Mouse (Mus musculus): ENCODE measurements around the gene Gm45062. TPM values are rescaled to one million over a fixed set of nuclear protein-coding genes. Genes with fewer than 3 reads are reported as not detected.

Gene Gm45062
- total and polyA plus RNA-seq, 3 experiments, result 2.2 to 3.6 TPM; not detected in 1

DNA sequence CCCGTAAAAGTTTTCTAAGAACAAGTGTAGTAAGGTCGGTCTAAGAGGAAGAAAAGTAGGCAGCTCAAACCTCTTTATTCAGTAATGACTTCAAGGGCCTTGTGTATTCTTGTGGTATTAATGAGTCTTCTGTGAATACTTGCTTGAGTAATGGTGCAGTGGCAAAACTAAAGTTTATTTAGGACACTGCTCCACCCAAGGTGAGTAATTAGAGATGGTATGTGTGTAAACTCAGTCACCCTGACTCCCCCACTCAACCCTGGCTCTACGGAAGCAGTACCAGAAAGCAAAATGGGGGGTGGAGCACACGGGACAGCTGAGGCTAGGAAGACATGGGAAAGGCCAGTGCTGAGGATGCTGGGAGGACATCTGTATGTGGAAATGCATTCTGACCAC lies 236.6 kb downstream of the Gm45062 start:
- Histone ChIP-seq H3K27ac (ENCODE audit: control insufficient read depth, low read depth, low read length) (no peak overlapping the region), H3K9me3 (replicated peaks; ENCODE audit: insufficient read depth, low read length) (no peaks in the 10 kb centered on the region), H3K27me3 (ENCODE audit: control insufficient read depth in 1 of 2, insufficient read depth in 2 of 2, low read length in 2 of 2) (no peaks in the 10 kb centered on the region), H3K79me2 (ENCODE audit: control insufficient read depth, insufficient read depth, low read length, poor library complexity) (no peaks in the 10 kb centered on the region), H3K4me1 (ENCODE audit: control insufficient read depth in 1 of 2, insufficient read depth in 2 of 2, low read length in 2 of 2) (peaks cover 7 to 15% of the 10 kb centered on the region in 2 experiments), H3K36me3 (ENCODE audit: control insufficient read depth in 1 of 2, insufficient read depth in 2 of 2, low read length in 2 of 2) (peaks cover 0 to 15% of the 10 kb centered on the region in 2 experiments; a peak in 2 of 4 replicates), H3K9ac (ENCODE audit: control insufficient read depth, low read depth, low read length, poor library complexity, severe bottlenecking) (no peak overlapping the region), H3K4me3 (ENCODE audit: control insufficient read depth in 1 of 2, insufficient read depth in 1 of 2, low read depth in 2 of 2, low read length in 2 of 2) (no peak overlapping the region)
- DNase-seq (ENCODE audit: low read depth, low spot score), result no peak
- TF ChIP-seq MAFK (IDR thresholded peaks at IDR 0.05; ENCODE audit: borderline replicate concordance, low read depth, low read length) (no peak), TAL1 (IDR thresholded peaks at IDR 0.05; ENCODE audit: low read length) (no peak), EP300 (IDR thresholded peaks at IDR 0.05; ENCODE audit: low read depth in 1 of 2, low read length in 2 of 2) (no peak), HCFC1 (IDR thresholded peaks at IDR 0.05; ENCODE audit: low read depth, low read length) (no peak), MAX (IDR thresholded peaks at IDR 0.05; ENCODE audit: low read length) (no peak), SIN3A (IDR thresholded peaks at IDR 0.05; ENCODE audit: low read length) (no peak)

DNA sequence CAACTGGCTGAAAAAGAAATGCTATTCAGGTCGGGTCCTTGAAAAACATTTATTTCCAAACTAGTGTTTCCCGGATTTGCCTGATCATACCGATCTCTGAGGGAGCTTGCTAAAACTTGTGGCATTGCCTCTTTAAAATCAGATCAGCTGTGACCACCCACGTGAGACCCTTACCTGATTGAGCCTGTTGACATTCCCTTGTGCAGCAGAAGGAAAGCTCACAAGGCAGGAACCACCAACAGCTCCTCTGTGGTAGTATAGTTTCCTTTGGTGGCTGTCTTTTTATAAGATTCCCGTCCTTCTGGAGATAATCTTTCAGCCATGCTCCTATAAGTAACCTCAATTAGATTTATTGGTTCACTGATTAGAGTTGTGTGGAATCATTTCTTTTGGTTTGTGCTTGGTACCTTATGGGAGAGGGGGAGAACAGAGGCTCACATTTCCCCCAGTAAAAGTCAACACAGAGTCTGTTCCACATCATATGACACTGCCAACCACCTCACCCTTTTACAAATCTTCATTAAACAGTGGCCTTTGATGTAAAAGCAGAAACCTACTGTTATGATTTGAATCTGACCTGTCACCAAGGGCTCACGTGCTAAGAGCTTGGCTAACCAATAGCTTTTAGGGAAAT lies 238.1 kb downstream of the Gm45062 start:
- DNase-seq (ENCODE audit: low read depth, low spot score), result no peak
- TF ChIP-seq POLR2AphosphoS2 (IDR thresholded peaks at IDR 0.05; ENCODE audit: low read length), result no peak
- no peak for TF ChIP-seq ETS1 (IDR thresholded peaks at IDR 0.05; ENCODE audit: low read depth, low read length)
- no peak for TF ChIP-seq ELF1 (IDR thresholded peaks at IDR 0.05; ENCODE audit: low read depth, low read length)
- no peak for TF ChIP-seq MAFK (IDR thresholded peaks at IDR 0.05; ENCODE audit: borderline replicate concordance, low read depth, low read length)
- TF ChIP-seq JUND (IDR thresholded peaks at IDR 0.05; ENCODE audit: low read depth, low read length), result no peak
- TF ChIP-seq E2F4 (IDR thresholded peaks at IDR 0.05; ENCODE audit: borderline replicate concordance, low read depth, low read length), result no peak
- peaks cover 3 to 5% of the 10 kb centered on the region in 2 experiments for H3K4me1 ChIP-seq (ENCODE audit: control insufficient read depth in 1 of 2, insufficient read depth in 2 of 2, low read length in 2 of 2)
- no peaks in the 10 kb centered on the region for H3K9me3 ChIP-seq (replicated peaks; ENCODE audit: insufficient read depth, low read length)
- H3K4me3 ChIP-seq (ENCODE audit: control insufficient read depth in 1 of 2, insufficient read depth in 1 of 2, low read depth in 2 of 2, low read length in 2 of 2), result no peak overlapping the region
- no peak overlapping the region for H3K9ac ChIP-seq (ENCODE audit: control insufficient read depth, low read depth, low read length, poor library complexity, severe bottlenecking)
- H3K79me2 ChIP-seq (ENCODE audit: control insufficient read depth, insufficient read depth, low read length, poor library complexity), result no peaks in the 10 kb centered on the region
- H3K27me3 ChIP-seq (ENCODE audit: control insufficient read depth in 1 of 2, insufficient read depth in 2 of 2, low read length in 2 of 2), result no peaks in the 10 kb centered on the region
- no peak overlapping the region for H3K27ac ChIP-seq (ENCODE audit: control insufficient read depth, low read depth, low read length)
- peaks cover 0 to 5% of the 10 kb centered on the region in 2 experiments; a peak in 2 of 4 replicates for H3K36me3 ChIP-seq (ENCODE audit: control insufficient read depth in 1 of 2, insufficient read depth in 2 of 2, low read length in 2 of 2)

GRCm38 (mm10) chr6:8497868-8498257 lies 238.6 kb downstream of the Gm45062 start:
- H3K4me3 ChIP-seq (ENCODE audit: control insufficient read depth in 1 of 2, insufficient read depth in 1 of 2, low read depth in 2 of 2, low read length in 2 of 2), result no peak overlapping the region
- H3K4me1 ChIP-seq (ENCODE audit: control insufficient read depth in 1 of 2, insufficient read depth in 2 of 2, low read length in 2 of 2), result peaks cover 0 to 2% of the 10 kb centered on the region in 2 experiments; a peak in 1 of 4 replicates
- TF ChIP-seq USF2 (IDR thresholded peaks at IDR 0.05; ENCODE audit: borderline replicate concordance in 1 of 2, insufficient read depth in 1 of 2, low read depth in 1 of 2, low read length in 2 of 2) (no peak), ZMIZ1 (IDR thresholded peaks at IDR 0.05; ENCODE audit: low read depth, low read length) (no peak), MXI1 (IDR thresholded peaks at IDR 0.05; ENCODE audit: low read depth, low read length) (no peak), TBP (IDR thresholded peaks at IDR 0.05; ENCODE audit: low read depth, low read length) (no peak), POLR2AphosphoS2 (IDR thresholded peaks at IDR 0.05; ENCODE audit: low read length) (no peak), RCOR1 (IDR thresholded peaks at IDR 0.05; ENCODE audit: low read depth, low read length) (no peak), TCF12 (IDR thresholded peaks at IDR 0.05; ENCODE audit: low read depth, low read length) (no peak), MYB (IDR thresholded peaks at IDR 0.05; ENCODE audit: low read depth, low read length) (no peak), USF1 (IDR thresholded peaks at IDR 0.05; ENCODE audit: low read depth, low read length) (no peak), TAL1 (IDR thresholded peaks at IDR 0.05; ENCODE audit: low read length) (no peak), CHD1 (IDR thresholded peaks at IDR 0.05; ENCODE audit: low read depth, low read length) (no peak), MEF2A (IDR thresholded peaks at IDR 0.05; ENCODE audit: extremely low read depth, insufficient replicate concordance, low read depth, low read length, poor library complexity, severe bottlenecking) (no peak), EP300 (IDR thresholded peaks at IDR 0.05; ENCODE audit: low read depth in 1 of 2, low read length in 2 of 2) (no peak), ETS1 (IDR thresholded peaks at IDR 0.05; ENCODE audit: low read depth, low read length) (no peak), ZNF384 (IDR thresholded peaks at IDR 0.05; ENCODE audit: low read depth, low read length) (no peak), ZC3H11A (IDR thresholded peaks at IDR 0.05; ENCODE audit: low read depth, low read length) (no peak), CTCF (IDR thresholded peaks at IDR 0.05 in 2 of 3, conservative IDR thresholded peaks at IDR 0.05 in 1 of 3; ENCODE audit: control insufficient read depth in 1 of 3, insufficient read depth in 1 of 3, low read depth in 2 of 3, low read length in 3 of 3, poor library complexity in 1 of 3, severe bottlenecking in 1 of 3) (no peak), KAT2A (conservative IDR thresholded peaks at IDR 0.05; ENCODE audit: low read depth, low read length) (no peak)

More at GRCm38 (mm10) chr6:8497868-8498257, 238.6 kb downstream of the Gm45062 start:
- Histone ChIP-seq H3K79me2 (ENCODE audit: control insufficient read depth, insufficient read depth, low read length, poor library complexity) (no peaks in the 10 kb centered on the region), H3K27ac (ENCODE audit: control insufficient read depth, low read depth, low read length) (no peak overlapping the region), H3K36me3 (ENCODE audit: control insufficient read depth in 1 of 2, insufficient read depth in 2 of 2, low read length in 2 of 2) (no peaks in the 10 kb centered on the region), H3K9ac (ENCODE audit: control insufficient read depth, low read depth, low read length, poor library complexity, severe bottlenecking) (no peak overlapping the region), H3K27me3 (ENCODE audit: control insufficient read depth in 1 of 2, insufficient read depth in 2 of 2, low read length in 2 of 2) (no peaks in the 10 kb centered on the region), H3K9me3 (replicated peaks; ENCODE audit: insufficient read depth, low read length) (no peaks in the 10 kb centered on the region)
- DNase-seq (ENCODE audit: low read depth, low spot score), result no peak
